8 mouse cellular contexts compared by ENCODE assay signal in genomic region chr13:81944047-81944446, GRCm38 (mm10).
A peak's percentile ranks its signal among the peaks of the same experiment; 100 is the strongest.
DNase-seq lines count a peak whose midpoint lies in the region; ATAC-seq and TF ChIP-seq lines count a peak whose summit lies in the region.

No protein-coding gene starts in this region.

- peak overlapping the region; percentile 12; the same call in 1 of the 2 replicates for H3K4me3 ChIP-seq in forebrain, embryonic 10.5 days
- peak overlapping the region; percentile 37 for H3K4me3 ChIP-seq in heart, embryonic 16.5 days (ENCODE audit: low read length)
- no peak overlapping the region for H3K4me3 ChIP-seq in liver, embryonic 13.5 days (replicated peaks)
- H3K4me3 ChIP-seq in neural tube, embryonic 13.5 days: peak overlapping the region; percentile 34
- H3K4me3 ChIP-seq in stomach, postnatal 0 days (ENCODE audit: low read depth, low read length): no peak overlapping the region

- H3K36me3 ChIP-seq in forebrain, embryonic 10.5 days (replicated peaks): no peaks in the 10 kb centered on the region
- H3K36me3 ChIP-seq in heart, embryonic 16.5 days (ENCODE audit: control insufficient read depth, insufficient read depth): no peaks in the 10 kb centered on the region
- H3K36me3 ChIP-seq in liver, embryonic 13.5 days: no peaks in the 10 kb centered on the region
- no peaks in the 10 kb centered on the region for H3K36me3 ChIP-seq in neural tube, embryonic 13.5 days
- no peaks in the 10 kb centered on the region for H3K36me3 ChIP-seq in stomach, postnatal 0 days (ENCODE audit: control insufficient read depth, insufficient read depth, low read length)

- peak; percentile 1 to 4 for DNase-seq in CD8-positive naive resting alpha-beta T cell, adult 2 months (ENCODE audit: low read depth in 2 of 2, low spot score in 2 of 2)
- peak; percentile 84 for DNase-seq in brain, embryonic 18.5 days (ENCODE audit: low read depth, low spot score)
- DNase-seq in forebrain, embryonic 10.5 days (ENCODE audit: extremely low spot score, low spot score): peak; percentile 78
- DNase-seq in kidney, postnatal 25 days: peak; percentile 74 to 89
- peak; percentile 23 for DNase-seq in liver, embryonic 13.5 days
- peak; percentile 78 for DNase-seq in stomach, postnatal 0 days (ENCODE audit: low spot score)

- peaks cover 18% of the 10 kb centered on the region for H3K4me1 ChIP-seq in forebrain, embryonic 10.5 days
- peaks cover 3% of the 10 kb centered on the region; the same call in 1 of the 2 replicates for H3K4me1 ChIP-seq in heart, embryonic 16.5 days (ENCODE audit: control insufficient read depth, insufficient read depth, low read length)
- no peaks in the 10 kb centered on the region for H3K4me1 ChIP-seq in liver, embryonic 13.5 days (replicated peaks)
- H3K4me1 ChIP-seq in neural tube, embryonic 13.5 days (replicated peaks): peaks cover 20% of the 10 kb centered on the region
- no peaks in the 10 kb centered on the region for H3K4me1 ChIP-seq in stomach, postnatal 0 days (replicated peaks; ENCODE audit: control insufficient read depth, insufficient read depth)

- H3K4me2 ChIP-seq in heart, embryonic 16.5 days (ENCODE audit: low read depth, low read length): peak overlapping the region; percentile 63
- H3K4me2 ChIP-seq in liver, embryonic 13.5 days: no peak overlapping the region; the same call in 1 of the 2 replicates
- H3K4me2 ChIP-seq in neural tube, embryonic 13.5 days: peak overlapping the region; percentile 60
- H3K4me2 ChIP-seq in stomach, postnatal 0 days (replicated peaks; ENCODE audit: low read depth): no peak overlapping the region

- TF ChIP-seq EP300 in stomach, postnatal 0 days (optimal IDR thresholded peaks at IDR 0.05): no peak

- no peak overlapping the region for H3K27ac ChIP-seq in forebrain, embryonic 10.5 days
- no peak overlapping the region for H3K27ac ChIP-seq in heart, embryonic 16.5 days (ENCODE audit: low read length)
- no peak overlapping the region for H3K27ac ChIP-seq in liver, embryonic 13.5 days
- H3K27ac ChIP-seq in neural tube, embryonic 13.5 days (replicated peaks): 0 out of 2 replicates have a peak overlapping the region, but pooled peaks have one; percentile 7
- H3K27ac ChIP-seq in stomach, postnatal 0 days (replicated peaks): no peak overlapping the region

- 0 out of 2 replicates have a peak, but pooled peaks cover 6% of the 10 kb centered on the region for H3K27me3 ChIP-seq in forebrain, embryonic 10.5 days (ENCODE audit: poor library complexity, severe bottlenecking)
- H3K27me3 ChIP-seq in heart, embryonic 16.5 days (ENCODE audit: control insufficient read depth, insufficient read depth, low read length): no peaks in the 10 kb centered on the region
- H3K27me3 ChIP-seq in liver, embryonic 13.5 days: no peaks in the 10 kb centered on the region
- H3K27me3 ChIP-seq in neural tube, embryonic 13.5 days: no peaks in the 10 kb centered on the region
- H3K27me3 ChIP-seq in stomach, postnatal 0 days (ENCODE audit: control insufficient read depth, insufficient read depth, low read length): no peaks in the 10 kb centered on the region

- no peak; the same call in 1 of the 2 replicates for ATAC-seq in heart, embryonic 16.5 days (replicated peaks; ENCODE audit: extremely low read depth, insufficient read depth, low FRiP score)
- no peak for ATAC-seq in liver, embryonic 13.5 days (ENCODE audit: low read depth)
- ATAC-seq in neural tube, embryonic 13.5 days (ENCODE audit: low read depth): peak; percentile 94
- ATAC-seq in stomach, postnatal 0 days (ENCODE audit: low FRiP score, low TSS enrichment): no peak

- H3K9ac ChIP-seq in heart, embryonic 16.5 days (ENCODE audit: low read length): no peak overlapping the region
- H3K9ac ChIP-seq in liver, embryonic 13.5 days: no peak overlapping the region
- peak overlapping the region; percentile 64 for H3K9ac ChIP-seq in neural tube, embryonic 13.5 days
- H3K9ac ChIP-seq in stomach, postnatal 0 days (ENCODE audit: low read length): no peak overlapping the region

- peak; percentile 95 for TF ChIP-seq CTCF in stomach, postnatal 0 days (IDR thresholded peaks at IDR 0.05; ENCODE audit: low read depth)

- no peaks in the 10 kb centered on the region for H3K9me3 ChIP-seq in forebrain, embryonic 10.5 days
- H3K9me3 ChIP-seq in heart, embryonic 16.5 days (replicated peaks; ENCODE audit: control insufficient read depth, low read length): no peaks in the 10 kb centered on the region
- no peaks in the 10 kb centered on the region for H3K9me3 ChIP-seq in liver, embryonic 13.5 days (replicated peaks)
- H3K9me3 ChIP-seq in neural tube, embryonic 13.5 days: no peaks in the 10 kb centered on the region
- H3K9me3 ChIP-seq in stomach, postnatal 0 days (ENCODE audit: control insufficient read depth, low read length): no peaks in the 10 kb centered on the region

- WGBS in forebrain, embryonic 10.5 days: 16% methylated on average over 9 of the region's 9 CpGs
- 14% methylated on average over 9 of the region's 9 CpGs for WGBS in heart, embryonic 16.5 days
- WGBS in liver, embryonic 13.5 days (ENCODE audit: insufficient replicate concordance): 15% methylated on average over 9 of the region's 9 CpGs
- WGBS in neural tube, embryonic 13.5 days: 12% methylated on average over 9 of the region's 9 CpGs
- WGBS in stomach, postnatal 0 days: 11% methylated on average over 9 of the region's 9 CpGs

Comparison
In these comparisons a context has a peak if more than half of its experiments do, and no peak if none do; other contexts are left out.
1. DNase-seq: peak in every context shown above with its lines; median percentile 84 in brain, embryonic 18.5 days; 82 in kidney, postnatal 25 days; 78 in forebrain, embryonic 10.5 days; 78 in stomach, postnatal 0 days; 23 in liver, embryonic 13.5 days; 2 in CD8-positive naive resting alpha-beta T cell, adult 2 months.
2. H3K4me3 ChIP-seq: peak in forebrain, embryonic 10.5 days (single experiment), heart, embryonic 16.5 days (single experiment) and neural tube, embryonic 13.5 days (single experiment); none in liver, embryonic 13.5 days (single experiment) and stomach, postnatal 0 days (single experiment).
3. H3K4me2 ChIP-seq: peak in heart, embryonic 16.5 days (single experiment) and neural tube, embryonic 13.5 days (single experiment); none in liver, embryonic 13.5 days (single experiment) and stomach, postnatal 0 days (single experiment).